Mouse (Mus musculus) liver, adult 2 months (tissue): ENCODE measurements around the gene Ttc29.

Source experiments
- CTCF ChIP-seq: fragments of 200-500 bp; IDR thresholded peaks from 2 replicates; pipeline ENCODE4 v1.5.1; 2011; ENCODE audit warnings: low read depth, low read length, control low read depth
- POLR2A ChIP-seq: fragments of 200-500 bp; IDR thresholded peaks from 2 replicates; pipeline ENCODE4 v1.6.1; 2011; ENCODE audit warnings: low read length, control low read depth; ENCODE audit not compliant: insufficient read depth; ENCODE audit errors: extremely low read depth

DNA sequence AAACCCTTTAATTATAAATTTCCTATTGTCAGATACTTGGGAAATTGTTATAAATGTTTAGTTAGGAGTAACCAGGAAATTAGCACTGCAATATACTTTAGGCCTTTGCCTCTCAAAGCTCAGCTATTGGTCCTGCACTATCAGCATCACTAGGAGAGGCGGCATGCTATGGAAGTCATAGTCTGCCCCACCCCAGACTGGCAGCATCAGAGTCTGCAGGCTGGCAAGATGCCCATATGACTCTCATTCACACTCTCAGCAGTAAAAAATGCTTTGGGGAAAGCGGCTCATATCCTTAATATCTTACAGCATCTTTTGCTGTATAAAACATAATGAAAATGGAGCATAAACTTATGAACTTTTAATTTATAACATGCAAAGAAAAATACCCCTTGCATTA is 64.3 kb downstream of the Ttc29 start:
- TF ChIP-seq POLR2A (no peak), CTCF (no peak)
